Mouse (Mus musculus) midbrain, embryonic 11.5 days (tissue): ENCODE results near the gene Cspg4. TPM values are rescaled to one million over a fixed set of nuclear protein-coding genes. Genes with fewer than 3 reads are reported as not detected.

Source experiments
- ATAC-seq: fragments of 200-750 bp; cut with Nextera tagmentation; 2 replicates; pipeline ENCODE4 v1.8.0; 2017; ENCODE audit warnings: moderate TSS enrichment, moderate library complexity; ENCODE audit not compliant: low FRiP score
- DNase-seq: peaks from one replicate; pipeline ENCODE4 v3.0.0; 2015; ENCODE audit warnings: low spot score; ENCODE audit errors: missing footprints
- H3K27ac ChIP-seq: fragments of 300-500 bp; sonication (generic); 2 replicates; pipeline ENCODE4 v1.5.1; 2014; ENCODE audit warnings: low read depth, low read length
- H3K27me3 ChIP-seq: fragments of 300-500 bp; sonication (generic); 2 replicates; pipeline ENCODE4 v1.6.1; 2014; ENCODE audit warnings: mild to moderate bottlenecking, low read length, moderate library complexity, mixed read lengths; ENCODE audit not compliant: control insufficient read depth, insufficient read depth
- H3K36me3 ChIP-seq: fragments of 300-500 bp; sonication (generic); 2 replicates; pipeline ENCODE4 v1.6.1; 2014; ENCODE audit warnings: mild to moderate bottlenecking, low read length, moderate library complexity, mixed read lengths; ENCODE audit not compliant: control insufficient read depth, insufficient read depth
- H3K4me1 ChIP-seq: fragments of 300-500 bp; sonication (generic); 2 replicates; pipeline ENCODE4 v1.6.1; 2014; ENCODE audit warnings: low read length; ENCODE audit not compliant: control insufficient read depth, insufficient read depth
- H3K4me2 ChIP-seq: fragments of 300-500 bp; sonication (generic); 2 replicates; pipeline ENCODE4 v1.6.1; 2014; ENCODE audit warnings: mild to moderate bottlenecking, moderate library complexity
- H3K4me3 ChIP-seq: fragments of 300-500 bp; sonication (generic); 2 replicates; pipeline ENCODE4 v1.5.1; 2014; ENCODE audit warnings: low read depth, low read length
- H3K9ac ChIP-seq: fragments of 300-500 bp; sonication (generic); 2 replicates; pipeline ENCODE4 v1.6.1; 2014; ENCODE audit warnings: low read length
- H3K9me3 ChIP-seq: fragments of 300-500 bp; sonication (generic); 2 replicates; pipeline ENCODE4 v1.6.1; 2016; ENCODE audit warnings: low read length; ENCODE audit not compliant: control insufficient read depth
- WGBS: fragments of 180-500 bp; shearing (Covaris S2); extraction: QIAGEN DNeasy Blood & Tissue Kit; methylation state at CpG from one replicate; pipeline ENCODE4 v1.1.7; 2014; 5-methylcytosine and 5-hydroxymethylcytosine counted together
- polyA plus RNA-seq: library from polyadenylated mRNA; unstranded; fragments of >200 nt; fragmentation: Nextera tagmentation; extraction: Ambion mirVana; gene quantifications from 2 replicates; pipeline ENCODE4 v1.2.1, GENCODE M21; 2014

Cspg4 gene
- polyA plus RNA-seq, 1 experiment from 2014 or later: 1.1 TPM

- H3K27me3 ChIP-seq: no peaks in the 10 kb centered on the region
- ATAC-seq (no peak), DNase-seq (no peak)
- WGBS: 59% methylated on average over 3 of the region's 3 CpGs
- H3K36me3 ChIP-seq: no peaks in the 10 kb centered on the region
- H3K27ac ChIP-seq: no peak overlapping the region
- no peak overlapping the region for H3K4me3 ChIP-seq
- H3K9ac ChIP-seq: no peak overlapping the region
- no peaks in the 10 kb centered on the region for H3K9me3 ChIP-seq
- H3K4me2 ChIP-seq: no peak overlapping the region
- H3K4me1 ChIP-seq: no peaks in the 10 kb centered on the region
These were observed 7.4 kb upstream of the Cspg4 start for GRCm38 (mm10) chr9:56857463-56857862.

GRCm38 (mm10) chr9:56860035-56860434 lies 4.8 kb upstream of the Cspg4 start:
- peaks cover 4% of the 10 kb centered on the region; the same call in 1 of the 2 replicates for H3K4me1 ChIP-seq
- H3K4me3 ChIP-seq: no peak overlapping the region
- H3K9ac ChIP-seq: no peak overlapping the region
- no peaks in the 10 kb centered on the region for H3K36me3 ChIP-seq
- WGBS: 73% methylated on average over 3 of the region's 3 CpGs
- H3K27ac ChIP-seq: no peak overlapping the region
- DNase-seq: no peak
- H3K4me2 ChIP-seq: no peak overlapping the region
- peaks cover 3% of the 10 kb centered on the region; the same call in 1 of the 2 replicates for H3K27me3 ChIP-seq
- ATAC-seq: no peak
- no peaks in the 10 kb centered on the region for H3K9me3 ChIP-seq

- H3K9me3 ChIP-seq: no peaks in the 10 kb centered on the region
- H3K4me1 ChIP-seq: peaks cover 5% of the 10 kb centered on the region; the same call in 1 of the 2 replicates
- ATAC-seq: no peak
- H3K27ac ChIP-seq: no peak overlapping the region
- H3K36me3 ChIP-seq: no peaks in the 10 kb centered on the region
- no peak for DNase-seq
- no peak overlapping the region for H3K4me3 ChIP-seq
- 72% methylated on average over 15 of the region's 15 CpGs for WGBS
- H3K4me2 ChIP-seq: no peak overlapping the region
- no peak overlapping the region for H3K9ac ChIP-seq
- H3K27me3 ChIP-seq: peaks cover 3% of the 10 kb centered on the region; the same call in 1 of the 2 replicates
These were observed 4.2 kb upstream of the Cspg4 start for GRCm38 (mm10) chr9:56860486-56861269.

GRCm38 (mm10) chr9:56862863-56863262 lies 2.0 kb upstream of the Cspg4 start:
- H3K36me3 ChIP-seq: no peaks in the 10 kb centered on the region

GRCm38 (mm10) chr9:56864216-56864729 lies 560 bp upstream of the Cspg4 start, which contains the start of gene Odf3l1:
TSS of gene Odf3l1 (minus strand) at chr9:56864679.
- Histone ChIP-seq H3K4me2 (peak within 1 kb of the TSS; percentile 46), H3K4me3 (peak within 1 kb of the TSS; percentile 25), H3K27me3 (peaks cover 6% of the 10 kb centered on the region; the same call in 1 of the 2 replicates), H3K9me3 (no peaks in the 10 kb centered on the region), H3K36me3 (no peaks in the 10 kb centered on the region), H3K4me1 (peaks cover 5% of the 10 kb centered on the region; the same call in 1 of the 2 replicates), H3K27ac (no peak within 1 kb of the TSS), H3K9ac (peak within 1 kb of the TSS; percentile 39)
- ATAC-seq (no peak), DNase-seq (no peak)
- WGBS: 17% methylated on average over 3 of the region's 3 CpGs

More at GRCm38 (mm10) chr9:56862863-56863262, 2.0 kb upstream of the Cspg4 start:
- WGBS: 86% methylated on average over 2 of the region's 2 CpGs
- Histone ChIP-seq H3K4me2 (no peak overlapping the region), H3K27ac (no peak overlapping the region), H3K4me1 (peaks cover 5% of the 10 kb centered on the region; the same call in 1 of the 2 replicates), H3K4me3 (no peak overlapping the region), H3K9ac (no peak overlapping the region), H3K9me3 (no peaks in the 10 kb centered on the region), H3K27me3 (peaks cover 6% of the 10 kb centered on the region; the same call in 1 of the 2 replicates)
- no peak for ATAC-seq
- no peak for DNase-seq

GRCm38 (mm10) chr9:56865673-56866400 lies 1.0 kb downstream of the Cspg4 start:
- no peak for ATAC-seq
- peaks cover 6% of the 10 kb centered on the region; the same call in 1 of the 2 replicates for H3K27me3 ChIP-seq

GRCm38 (mm10) chr9:56866430-56866829 lies 1.6 kb downstream of the Cspg4 start:
- ATAC-seq: no peak
- Histone ChIP-seq H3K9me3 (no peaks in the 10 kb centered on the region), H3K4me2 (no peak overlapping the region), H3K4me1 (peaks cover 5% of the 10 kb centered on the region; the same call in 1 of the 2 replicates), H3K4me3 (no peak overlapping the region), H3K27ac (no peak overlapping the region), H3K9ac (no peak overlapping the region), H3K27me3 (peaks cover 6% of the 10 kb centered on the region; the same call in 1 of the 2 replicates), H3K36me3 (no peaks in the 10 kb centered on the region)
- 88% methylated on average over 5 of the region's 5 CpGs for WGBS
- no peak for DNase-seq

More at GRCm38 (mm10) chr9:56865673-56866400, 1.0 kb downstream of the Cspg4 start:
- Histone ChIP-seq H3K9me3 (no peaks in the 10 kb centered on the region), H3K9ac (no peak overlapping the region), H3K4me3 (no peak overlapping the region), H3K27ac (no peak overlapping the region; the same call in 1 of the 2 replicates), H3K4me2 (no peak overlapping the region), H3K36me3 (no peaks in the 10 kb centered on the region), H3K4me1 (peaks cover 5% of the 10 kb centered on the region; the same call in 1 of the 2 replicates)
- 76% methylated on average over 11 of the region's 11 CpGs for WGBS
- no peak for DNase-seq

GRCm38 (mm10) chr9:56868292-56868691 lies 3.5 kb downstream of the Cspg4 start:
- no peak for ATAC-seq
- WGBS: 53% methylated on average over 6 of the region's 6 CpGs

More at GRCm38 (mm10) chr9:56868292-56868691, 3.5 kb downstream of the Cspg4 start:
- H3K36me3 ChIP-seq: no peaks in the 10 kb centered on the region
- peaks cover 5% of the 10 kb centered on the region; the same call in 1 of the 2 replicates for H3K4me1 ChIP-seq
- no peak overlapping the region for H3K4me3 ChIP-seq
- H3K9me3 ChIP-seq: no peaks in the 10 kb centered on the region
- H3K27ac ChIP-seq: no peak overlapping the region
- no peak for DNase-seq
- H3K27me3 ChIP-seq: peaks cover 6% of the 10 kb centered on the region; the same call in 1 of the 2 replicates
- H3K4me2 ChIP-seq: no peak overlapping the region
- H3K9ac ChIP-seq: no peak overlapping the region
